Mouse (Mus musculus) heart, postnatal 0 days (tissue): ENCODE data around the gene Ankrd61.

Experiments used
- CTCF ChIP-seq: IDR thresholded peaks from 2 replicates; pipeline ENCODE4 v1.5.1; 2016; ENCODE audit warnings: antibody characterized with exemption, control low read depth, low read depth
- EP300 ChIP-seq: IDR thresholded peaks from 2 replicates; pipeline ENCODE4 v1.6.1; 2016; ENCODE audit warnings: antibody characterized with exemption, low read depth

- TF ChIP-seq CTCF (no peak), EP300 (no peak)
Measured at GRCm38 (mm10) chr5:143918120-143918519, 20.6 kb upstream of the Ankrd61 start.
